Mouse (Mus musculus) skeletal muscle tissue, adult 2 months (tissue): Measurements from ENCODE around the gene Cblb.

Experiments
- DNase-seq: peaks from one replicate; pipeline ENCODE4 v3.0.0-alpha.2; 2012; ENCODE audit warnings: low read depth, low spot score

The Cblb gene

GRCm38 (mm10) chr16:52071766-52072209, 40.8 kb downstream of the Cblb start:
- DNase-seq = peak; percentile 93

- DNase-seq = no peak
These were observed 45.6 kb downstream of the Cblb start for GRCm38 (mm10) chr16:52076652-52077051.

- DNase-seq = no peak
These were observed 46.9 kb downstream of the Cblb start for GRCm38 (mm10) chr16:52077901-52078300.

GRCm38 (mm10) chr16:52078758-52079474, 47.9 kb downstream of the Cblb start:
- DNase-seq = peak; percentile 85

- no peak for DNase-seq
These were observed 48.4 kb downstream of the Cblb start for GRCm38 (mm10) chr16:52079475-52079823.

GRCm38 (mm10) chr16:52080619-52081395, 49.8 kb downstream of the Cblb start:
- no peak for DNase-seq

- DNase-seq = no peak
These were observed 50.7 kb downstream of the Cblb start for GRCm38 (mm10) chr16:52081756-52082155.

- DNase-seq = no peak
These were observed 55.9 kb downstream of the Cblb start for GRCm38 (mm10) chr16:52086793-52087450.

GRCm38 (mm10) chr16:52089354-52089753, 58.3 kb downstream of the Cblb start:
- no peak for DNase-seq

GRCm38 (mm10) chr16:52090899-52091298, 59.9 kb downstream of the Cblb start:
- DNase-seq = no peak

- peak; percentile 64 for DNase-seq
These were observed 62.6 kb downstream of the Cblb start for GRCm38 (mm10) chr16:52093325-52094253.

GRCm38 (mm10) chr16:52094735-52095459, 63.9 kb downstream of the Cblb start:
- DNase-seq = peak; percentile 90

GRCm38 (mm10) chr16:52095643-52096042, 64.6 kb downstream of the Cblb start:
- peak; percentile 72 for DNase-seq

GRCm38 (mm10) chr16:52100466-52100865, 69.4 kb downstream of the Cblb start:
- DNase-seq = no peak

- DNase-seq = no peak
These were observed 73.6 kb downstream of the Cblb start for GRCm38 (mm10) chr16:52104608-52105007.

GRCm38 (mm10) chr16:52107836-52108235, 76.8 kb downstream of the Cblb start:
- DNase-seq = no peak

- DNase-seq = no peak
These were observed 83.4 kb downstream of the Cblb start for GRCm38 (mm10) chr16:52114473-52114872.

- DNase-seq = no peak
These were observed 88.0 kb downstream of the Cblb start for GRCm38 (mm10) chr16:52119003-52119402.

GRCm38 (mm10) chr16:52124974-52125373, 93.9 kb downstream of the Cblb start:
- no peak for DNase-seq

- DNase-seq = no peak
These were observed 94.9 kb downstream of the Cblb start for GRCm38 (mm10) chr16:52125896-52126295.
